Mouse (Mus musculus) A20 (cell line): ENCODE results near the gene Col18a1.

ENCODE experiments used
- DNase-seq: peaks from one replicate; pipeline ENCODE4 v3.0.0-alpha.2; 2011; ENCODE audit warnings: low read depth, low spot score

The Col18a1 gene

DNA sequence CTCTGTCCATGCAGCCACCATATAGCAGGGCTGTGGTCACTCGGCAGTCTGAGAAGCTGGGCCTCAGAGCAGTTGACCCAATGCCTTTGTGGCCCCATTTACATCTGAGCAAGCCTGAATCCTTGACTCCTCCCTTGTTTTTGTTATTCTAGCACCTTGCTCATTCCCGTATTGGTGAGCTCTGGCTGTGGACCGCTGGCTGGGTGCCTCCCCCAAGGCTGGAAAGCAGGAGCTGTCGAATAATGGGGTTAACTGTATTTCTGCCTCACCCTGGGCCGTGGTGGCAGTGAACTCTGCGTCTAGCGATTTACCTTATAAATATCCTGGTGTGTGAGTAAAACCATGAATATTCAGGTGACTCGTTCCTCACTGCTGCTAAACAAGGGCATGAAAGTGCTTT is 149.8 kb downstream of the Col18a1 start:
- no peak for DNase-seq

DNA sequence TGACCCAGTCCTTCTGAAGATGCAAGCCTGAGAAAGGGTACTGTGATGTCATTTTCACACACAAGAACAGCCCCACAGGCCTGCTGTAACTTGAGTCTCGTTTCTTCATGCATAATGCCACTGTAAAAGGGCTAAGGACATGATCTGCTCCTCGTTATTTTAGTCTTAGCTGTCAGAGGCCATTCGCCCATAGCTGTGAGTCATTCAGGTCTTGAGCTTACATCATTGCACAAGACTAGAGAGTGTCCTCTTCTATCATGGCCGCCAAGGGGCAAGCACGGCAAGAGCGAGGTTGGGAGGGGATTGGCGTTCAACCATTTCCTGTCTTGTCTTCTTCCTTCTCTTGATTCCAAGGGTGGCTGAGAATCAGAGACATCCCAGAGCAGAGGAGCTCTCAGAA is 150.3 kb downstream of the Col18a1 start:
- no peak for DNase-seq

DNA sequence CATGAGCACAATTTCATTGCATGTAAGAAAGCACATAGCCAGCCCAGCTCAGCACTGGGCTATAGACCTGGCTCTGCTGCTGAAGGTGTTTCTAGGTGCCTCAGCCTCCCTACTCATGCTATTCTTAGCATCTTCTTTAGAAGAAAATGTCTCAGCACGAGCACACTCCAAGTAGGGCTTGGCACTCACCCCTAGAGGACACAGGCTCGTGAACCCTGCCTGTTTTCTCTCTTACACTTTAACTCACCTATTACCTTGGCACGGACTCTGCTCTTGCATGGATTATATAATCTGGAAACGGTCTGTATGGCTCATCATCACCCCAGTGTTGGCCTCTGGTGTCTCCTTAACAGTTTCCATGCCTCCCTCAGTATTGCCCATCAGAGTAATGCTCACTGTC is 154.7 kb downstream of the Col18a1 start:
- no peak for DNase-seq

DNA sequence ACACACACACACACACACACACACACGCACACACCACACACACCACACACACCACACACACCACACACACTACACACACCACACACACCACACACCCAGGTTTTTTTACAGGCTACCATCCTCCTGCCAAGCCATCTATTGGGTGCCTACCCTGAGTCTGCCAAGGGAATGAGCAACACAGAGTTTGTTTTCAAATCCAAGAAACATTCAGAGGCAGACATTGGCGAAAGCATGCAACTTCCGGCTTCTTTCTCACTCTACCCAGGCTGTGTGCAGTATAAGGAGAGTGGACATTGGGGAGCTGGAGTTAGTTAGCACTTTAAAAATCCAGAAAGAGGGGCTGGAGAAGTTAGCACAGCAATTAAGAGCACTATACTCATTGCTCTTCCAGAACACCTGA is 157.7 kb downstream of the Col18a1 start:
- DNase-seq = no peak

DNA sequence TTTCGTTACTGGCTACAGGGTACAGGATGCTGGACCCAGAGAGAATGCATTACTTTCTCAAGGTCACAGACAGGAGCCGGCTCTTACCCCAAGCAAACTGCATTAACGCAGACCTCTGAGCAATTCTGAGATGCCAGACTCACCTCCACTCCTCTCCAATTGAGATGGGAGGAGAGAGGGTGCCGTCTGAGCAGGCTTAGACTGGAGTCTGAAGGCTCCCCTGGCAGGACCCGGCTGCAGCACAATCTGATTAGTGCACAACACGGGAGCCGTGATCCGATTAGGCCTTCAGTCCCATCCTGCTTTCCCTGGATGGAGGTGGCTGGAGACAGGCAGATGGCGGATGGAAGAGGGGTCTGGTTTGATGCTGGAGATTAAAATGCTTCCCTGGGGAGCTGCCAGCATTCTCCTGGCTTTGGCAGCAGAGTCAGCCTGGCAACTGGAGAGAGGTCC is 158.2 kb downstream of the Col18a1 start:
- no peak for DNase-seq

DNA sequence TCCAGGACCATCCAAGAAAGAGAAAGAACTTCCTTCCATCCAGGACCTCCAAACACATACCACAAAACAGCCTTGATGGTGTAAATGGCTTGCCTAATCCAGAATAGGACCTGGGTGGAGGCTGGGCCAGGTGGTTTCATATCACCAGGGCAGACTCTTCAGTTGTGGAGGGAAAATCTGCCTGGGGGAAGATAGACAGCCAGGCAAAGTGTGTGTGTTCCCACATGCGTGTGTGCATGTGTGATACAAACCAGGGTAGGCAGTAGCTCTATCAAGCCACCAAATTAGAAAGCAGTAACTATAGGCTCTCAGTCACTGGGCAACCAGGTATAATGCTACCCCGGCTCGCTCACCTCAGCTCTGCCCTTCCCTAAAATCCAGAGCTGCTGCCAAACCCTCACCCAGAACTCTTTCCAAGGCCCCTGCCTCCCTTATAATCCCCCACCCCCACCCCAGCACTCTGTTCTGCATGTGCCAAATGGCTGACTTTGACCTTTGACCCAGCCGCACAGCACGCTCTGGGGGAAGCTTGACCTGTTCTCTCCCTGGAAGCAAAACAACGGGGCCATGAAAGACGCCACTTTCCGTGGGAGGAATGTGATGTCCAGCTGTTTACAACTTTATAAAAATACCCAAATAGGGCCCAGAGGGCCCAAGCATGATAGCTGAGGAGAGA is 158.8 kb downstream of the Col18a1 start:
- DNase-seq = no peak

DNA sequence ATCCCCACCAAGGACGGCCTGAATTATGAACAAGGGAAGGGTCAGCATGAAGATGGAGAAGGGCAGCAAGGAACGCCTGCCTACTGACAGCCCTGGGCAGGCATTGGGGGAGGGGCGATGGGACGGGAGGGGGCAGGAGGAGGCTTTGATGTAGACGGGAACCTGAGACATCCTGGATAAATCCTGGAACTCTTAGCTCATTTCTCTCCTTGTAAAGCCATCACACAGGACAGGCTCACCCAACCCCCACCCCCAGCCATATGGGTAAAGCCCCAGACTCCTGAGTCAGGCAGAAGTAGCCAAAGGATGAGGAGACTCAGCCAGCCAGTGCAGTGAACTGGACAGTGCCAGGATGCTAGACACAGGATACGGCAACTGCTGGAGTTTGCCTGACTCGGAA is 161.4 kb downstream of the Col18a1 start:
- no peak for DNase-seq
